Mouse (Mus musculus): ENCODE results near the gene Eef2. TPM values are rescaled to one million over a fixed set of nuclear protein-coding genes. Genes with fewer than 3 reads are reported as not detected.
A peak's percentile ranks its signal among the peaks of the same experiment; 100 is the strongest.

Eef2 gene
- polyA plus RNA-seq, 1 experiment from 2014 or later: 549 TPM

- Histone ChIP-seq H3K4me2 (ENCODE audit: low read depth, low read length) (peak overlapping the region; percentile 94), H3K4me1 (ENCODE audit: control insufficient read depth, insufficient read depth, low read length) (peaks cover 11% of the 10 kb centered on the region; the same call in 1 of the 2 replicates), H3K9me3 (ENCODE audit: control insufficient read depth, low read length) (no peaks in the 10 kb centered on the region), H3K27ac (replicated peaks; ENCODE audit: low read depth, low read length) (peak overlapping the region; percentile 91), H3K4me3 (ENCODE audit: low read depth, low read length) (peak overlapping the region; percentile 66), H3K36me3 (ENCODE audit: control insufficient read depth, insufficient read depth, low read length) (peaks cover 26% of the 10 kb centered on the region), H3K27me3 (replicated peaks; ENCODE audit: control insufficient read depth, insufficient read depth, low read length) (peaks cover 32% of the 10 kb centered on the region), H3K9ac (ENCODE audit: low read depth, low read length) (peak overlapping the region; percentile 80)
- ATAC-seq (ENCODE audit: low read depth) (peak; percentile 91), DNase-seq (ENCODE audit: low spot score) (peak; percentile 92)
- 3% methylated on average over 20 of the region's 93 CpGs for WGBS
These were observed 16.0 kb downstream of the Eef2 start for GRCm38 (mm10) chr10:81192270-81192967.

- Histone ChIP-seq H3K9ac (ENCODE audit: low read depth, low read length) (peak overlapping the region; percentile 80), H3K27me3 (replicated peaks; ENCODE audit: control insufficient read depth, insufficient read depth, low read length) (peaks cover 32% of the 10 kb centered on the region), H3K36me3 (ENCODE audit: control insufficient read depth, insufficient read depth, low read length) (peaks cover 24% of the 10 kb centered on the region), H3K9me3 (ENCODE audit: control insufficient read depth, low read length) (no peaks in the 10 kb centered on the region), H3K4me2 (ENCODE audit: low read depth, low read length) (peak overlapping the region; percentile 94), H3K4me1 (ENCODE audit: control insufficient read depth, insufficient read depth, low read length) (peaks cover 11% of the 10 kb centered on the region; the same call in 1 of the 2 replicates), H3K4me3 (ENCODE audit: low read depth, low read length) (peak overlapping the region; percentile 66), H3K27ac (replicated peaks; ENCODE audit: low read depth, low read length) (peak overlapping the region; percentile 91)
- 5% methylated on average over 19 of the region's 19 CpGs for WGBS
- ATAC-seq (ENCODE audit: low read depth): peak; percentile 22
- peak; percentile 56 for DNase-seq (ENCODE audit: low spot score)
These were observed 16.6 kb downstream of the Eef2 start for GRCm38 (mm10) chr10:81192968-81193501.

- ATAC-seq (ENCODE audit: low read depth): no peak
- H3K27me3 ChIP-seq (replicated peaks; ENCODE audit: control insufficient read depth, insufficient read depth, low read length): peaks cover 32% of the 10 kb centered on the region
- H3K4me2 ChIP-seq (ENCODE audit: low read depth, low read length): 0 out of 2 replicates have a peak overlapping the region, but pooled peaks have one; percentile 17
- H3K36me3 ChIP-seq (ENCODE audit: control insufficient read depth, insufficient read depth, low read length): peaks cover 16% of the 10 kb centered on the region
- H3K9me3 ChIP-seq (ENCODE audit: control insufficient read depth, low read length): no peaks in the 10 kb centered on the region
- whole genome bisulfite sequencing: 14% methylated on average over 37 of the region's 37 CpGs
- no peak overlapping the region for H3K27ac ChIP-seq (replicated peaks; ENCODE audit: low read depth, low read length)
- no peak overlapping the region for H3K4me3 ChIP-seq (ENCODE audit: low read depth, low read length)
- H3K4me1 ChIP-seq (ENCODE audit: control insufficient read depth, insufficient read depth, low read length): peaks cover 11% of the 10 kb centered on the region; the same call in 1 of the 2 replicates
- no peak overlapping the region; the same call in 1 of the 2 replicates for H3K9ac ChIP-seq (ENCODE audit: low read depth, low read length)
- peak; percentile 59 for DNase-seq (ENCODE audit: low spot score)
These were observed 17.8 kb downstream of the Eef2 start for GRCm38 (mm10) chr10:81193991-81194774.

- Histone ChIP-seq H3K4me3 (ENCODE audit: low read depth, low read length) (no peak overlapping the region), H3K9me3 (ENCODE audit: control insufficient read depth, low read length) (no peaks in the 10 kb centered on the region), H3K27ac (replicated peaks; ENCODE audit: low read depth, low read length) (no peak overlapping the region), H3K4me2 (ENCODE audit: low read depth, low read length) (no peak overlapping the region), H3K4me1 (ENCODE audit: control insufficient read depth, insufficient read depth, low read length) (peaks cover 11% of the 10 kb centered on the region; the same call in 1 of the 2 replicates), H3K36me3 (ENCODE audit: control insufficient read depth, insufficient read depth, low read length) (peaks cover 9% of the 10 kb centered on the region), H3K27me3 (replicated peaks; ENCODE audit: control insufficient read depth, insufficient read depth, low read length) (peaks cover 32% of the 10 kb centered on the region), H3K9ac (ENCODE audit: low read depth, low read length) (no peak overlapping the region)
- no peak for DNase-seq (ENCODE audit: low spot score)
- no peak for ATAC-seq (ENCODE audit: low read depth)
- WGBS: 53% methylated on average over 4 of the region's 4 CpGs
These were observed 18.9 kb downstream of the Eef2 start for GRCm38 (mm10) chr10:81195300-81195699.

GRCm38 (mm10) chr10:81196470-81197065, 20.1 kb downstream of the Eef2 start:
- Histone ChIP-seq H3K27me3 (replicated peaks; ENCODE audit: control insufficient read depth, insufficient read depth, low read length) (peaks cover 32% of the 10 kb centered on the region), H3K4me2 (ENCODE audit: low read depth, low read length) (no peak overlapping the region), H3K9ac (ENCODE audit: low read depth, low read length) (no peak overlapping the region), H3K4me3 (ENCODE audit: low read depth, low read length) (no peak overlapping the region), H3K4me1 (ENCODE audit: control insufficient read depth, insufficient read depth, low read length) (peaks cover 11% of the 10 kb centered on the region; the same call in 1 of the 2 replicates), H3K27ac (replicated peaks; ENCODE audit: low read depth, low read length) (no peak overlapping the region), H3K36me3 (ENCODE audit: control insufficient read depth, insufficient read depth, low read length) (no peaks in the 10 kb centered on the region), H3K9me3 (ENCODE audit: control insufficient read depth, low read length) (no peaks in the 10 kb centered on the region)
- DNase-seq (ENCODE audit: low spot score): no peak
- ATAC-seq (ENCODE audit: low read depth): no peak
- 67% methylated on average over 11 of the region's 11 CpGs for WGBS

GRCm38 (mm10) chr10:81197305-81197704, 20.9 kb downstream of the Eef2 start:
- ATAC-seq (ENCODE audit: low read depth) (no peak), DNase-seq (ENCODE audit: low spot score) (no peak)
- Histone ChIP-seq H3K9ac (ENCODE audit: low read depth, low read length) (no peak overlapping the region), H3K4me2 (ENCODE audit: low read depth, low read length) (no peak overlapping the region), H3K4me3 (ENCODE audit: low read depth, low read length) (no peak overlapping the region), H3K9me3 (ENCODE audit: control insufficient read depth, low read length) (no peaks in the 10 kb centered on the region), H3K4me1 (ENCODE audit: control insufficient read depth, insufficient read depth, low read length) (peaks cover 6% of the 10 kb centered on the region; the same call in 1 of the 2 replicates), H3K27ac (replicated peaks; ENCODE audit: low read depth, low read length) (no peak overlapping the region), H3K36me3 (ENCODE audit: control insufficient read depth, insufficient read depth, low read length) (no peaks in the 10 kb centered on the region), H3K27me3 (replicated peaks; ENCODE audit: control insufficient read depth, insufficient read depth, low read length) (peaks cover 32% of the 10 kb centered on the region)
- WGBS: 48% methylated on average over 6 of the region's 6 CpGs

- Histone ChIP-seq H3K9ac (ENCODE audit: low read depth, low read length) (no peak overlapping the region), H3K27me3 (replicated peaks; ENCODE audit: control insufficient read depth, insufficient read depth, low read length) (peaks cover 31% of the 10 kb centered on the region), H3K27ac (replicated peaks; ENCODE audit: low read depth, low read length) (no peak overlapping the region), H3K4me3 (ENCODE audit: low read depth, low read length) (no peak overlapping the region), H3K36me3 (ENCODE audit: control insufficient read depth, insufficient read depth, low read length) (no peaks in the 10 kb centered on the region), H3K4me1 (ENCODE audit: control insufficient read depth, insufficient read depth, low read length) (peaks cover under 1% of the 10 kb centered on the region; the same call in 1 of the 2 replicates), H3K4me2 (ENCODE audit: low read depth, low read length) (no peak overlapping the region), H3K9me3 (ENCODE audit: control insufficient read depth, low read length) (no peaks in the 10 kb centered on the region)
- ATAC-seq (ENCODE audit: low read depth): no peak
- 1% methylated on average over 9 of the region's 9 CpGs for WGBS
- peak; percentile 71 for DNase-seq (ENCODE audit: low spot score)
These were observed 21.8 kb downstream of the Eef2 start for GRCm38 (mm10) chr10:81198230-81198629.

- no peak for ATAC-seq (ENCODE audit: low read depth)
These were observed 22.6 kb downstream of the Eef2 start for GRCm38 (mm10) chr10:81198990-81199389.

More at GRCm38 (mm10) chr10:81198990-81199389, 22.6 kb downstream of the Eef2 start:
- no peak for DNase-seq (ENCODE audit: low spot score)
- no peaks in the 10 kb centered on the region for H3K36me3 ChIP-seq (ENCODE audit: control insufficient read depth, insufficient read depth, low read length)
- no peak overlapping the region for H3K27ac ChIP-seq (replicated peaks; ENCODE audit: low read depth, low read length)
- H3K4me3 ChIP-seq (ENCODE audit: low read depth, low read length): no peak overlapping the region
- no peak overlapping the region for H3K9ac ChIP-seq (ENCODE audit: low read depth, low read length)
- H3K27me3 ChIP-seq (replicated peaks; ENCODE audit: control insufficient read depth, insufficient read depth, low read length): peaks cover 23% of the 10 kb centered on the region
- H3K9me3 ChIP-seq (ENCODE audit: control insufficient read depth, low read length): no peaks in the 10 kb centered on the region
- WGBS: 88% methylated on average over 6 of the region's 6 CpGs
- H3K4me1 ChIP-seq (ENCODE audit: control insufficient read depth, insufficient read depth, low read length): no peaks in the 10 kb centered on the region; the same call in 1 of the 2 replicates
- no peak overlapping the region for H3K4me2 ChIP-seq (ENCODE audit: low read depth, low read length)

All from embryonic facial prominence, embryonic 14.5 days (tissue).